Mouse (Mus musculus) heart, embryonic 11.5 days (tissue): ENCODE results near the gene Toe1. TPM values are rescaled to one million over a fixed set of nuclear protein-coding genes. Genes with fewer than 3 reads are reported as not detected.

Source experiments
- ATAC-seq: fragments of 200-750 bp; cut with Nextera tagmentation; replicated peaks from 2 replicates; pipeline ENCODE4 v1.8.0; 2017; ENCODE audit warnings: moderate library complexity; ENCODE audit not compliant: insufficient number of reproducible peaks, low FRiP score, low TSS enrichment
- H3K27ac ChIP-seq: fragments of 300-500 bp; sonication (generic); 2 replicates; pipeline ENCODE4 v1.5.1; 2014; ENCODE audit warnings: mild to moderate bottlenecking, low read depth, low read length
- H3K27me3 ChIP-seq: fragments of 300-500 bp; sonication (generic); 2 replicates; pipeline ENCODE4 v1.6.1; 2014; ENCODE audit warnings: mild to moderate bottlenecking, low read length, mixed read lengths; ENCODE audit not compliant: control insufficient read depth, insufficient read depth
- H3K36me3 ChIP-seq: fragments of 300-500 bp; sonication (generic); 2 replicates; pipeline ENCODE4 v1.6.1; 2014; ENCODE audit warnings: mild to moderate bottlenecking, low read length, moderate library complexity, mixed read lengths; ENCODE audit not compliant: control insufficient read depth, insufficient read depth
- H3K4me1 ChIP-seq: fragments of 300-500 bp; sonication (generic); 2 replicates; pipeline ENCODE4 v1.6.1; 2014; ENCODE audit warnings: low read length; ENCODE audit not compliant: control insufficient read depth, insufficient read depth
- H3K4me2 ChIP-seq: fragments of 300-500 bp; sonication (generic); 2 replicates; pipeline ENCODE4 v1.6.1; 2014; ENCODE audit warnings: mild to moderate bottlenecking, moderate library complexity
- H3K4me3 ChIP-seq: fragments of 300-500 bp; sonication (generic); 2 replicates; pipeline ENCODE4 v1.5.1; 2014; ENCODE audit warnings: low read depth, low read length
- H3K9ac ChIP-seq: fragments of 300-500 bp; sonication (generic); 2 replicates; pipeline ENCODE4 v1.6.1; 2014; ENCODE audit warnings: mild to moderate bottlenecking, low read depth, low read length, moderate library complexity
- H3K9me3 ChIP-seq: fragments of 300-500 bp; sonication (generic); replicated peaks from 2 replicates; pipeline ENCODE4 v1.6.1; 2016; ENCODE audit warnings: low read length; ENCODE audit not compliant: control insufficient read depth
- WGBS: fragments of 180-500 bp; shearing (Covaris S2); extraction: QIAGEN DNeasy Blood & Tissue Kit; methylation state at CpG from one replicate; pipeline ENCODE4 v1.1.7; 2014; ENCODE audit not compliant: insufficient replicate concordance; 5-methylcytosine and 5-hydroxymethylcytosine counted together
- polyA plus RNA-seq: library from polyadenylated mRNA; unstranded; fragments of >200 nt; fragmentation: Nextera tagmentation; extraction: Ambion mirVana; gene quantifications from 2 replicates; pipeline ENCODE4 v1.2.1, GENCODE M21; 2014

Toe1 gene
- polyA plus RNA-seq, 1 experiment from 2014 or later, result 21.5 TPM

DNA sequence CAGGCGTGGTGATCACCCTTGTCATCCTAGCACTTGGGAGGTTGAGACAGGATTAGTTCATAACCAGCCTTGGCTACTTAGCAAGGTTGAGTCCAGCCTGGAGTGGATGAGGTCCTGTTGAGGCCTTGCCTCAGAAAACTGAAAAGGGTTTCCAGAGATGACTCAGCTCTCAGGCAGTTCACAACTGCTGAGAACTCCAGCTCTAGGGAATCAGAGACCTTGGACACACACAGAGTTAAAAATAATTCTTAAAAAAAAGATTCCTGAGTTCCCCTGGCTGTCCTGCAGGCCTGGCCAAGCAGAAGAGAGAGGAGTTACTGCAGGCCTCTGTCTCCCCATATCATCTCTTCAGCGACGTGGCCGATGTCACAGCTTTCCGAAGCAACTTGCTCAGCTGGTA, 7.8 kb upstream of the Toe1 start:
- 81% methylated on average over 5 of the region's 5 CpGs for WGBS
- Histone ChIP-seq H3K27me3 (peaks cover 10% of the 10 kb centered on the region), H3K4me2 (no peak overlapping the region), H3K4me3 (no peak overlapping the region), H3K9me3 (no peaks in the 10 kb centered on the region), H3K9ac (no peak overlapping the region), H3K36me3 (no peaks in the 10 kb centered on the region; the same call in none of the 2 replicates), H3K4me1 (0 out of 2 replicates have a peak, but pooled peaks cover under 1% of the 10 kb centered on the region), H3K27ac (no peak overlapping the region)
- no peak for ATAC-seq

DNA sequence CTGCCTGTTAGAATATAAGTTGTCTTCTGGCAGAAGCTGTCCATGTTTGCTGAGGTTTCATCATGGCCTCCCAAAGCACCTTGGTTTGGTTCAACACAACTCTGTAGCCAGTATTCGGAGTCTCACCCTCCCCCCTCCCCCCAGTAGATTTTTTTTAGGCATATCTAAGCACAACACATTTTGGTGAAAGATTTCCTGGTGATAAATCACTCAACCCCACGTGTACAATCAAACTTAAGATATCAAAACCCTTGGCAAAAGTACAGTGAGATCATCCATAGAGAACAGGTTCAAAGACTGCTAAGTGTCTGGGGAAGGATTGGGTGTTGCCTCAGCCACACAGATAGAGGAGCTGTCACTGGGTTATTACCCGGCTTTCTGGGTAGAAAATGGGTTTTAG, 3.6 kb upstream of the Toe1 start:
- Histone ChIP-seq H3K4me3 (no peak overlapping the region), H3K4me2 (no peak overlapping the region), H3K9ac (no peak overlapping the region), H3K27me3 (no peaks in the 10 kb centered on the region), H3K4me1 (peaks cover 4% of the 10 kb centered on the region; the same call in 1 of the 2 replicates), H3K36me3 (no peaks in the 10 kb centered on the region; the same call in none of the 2 replicates), H3K9me3 (no peaks in the 10 kb centered on the region), H3K27ac (no peak overlapping the region)
- no peak for ATAC-seq
- WGBS, result 63% methylated on average over 3 of the region's 3 CpGs

DNA sequence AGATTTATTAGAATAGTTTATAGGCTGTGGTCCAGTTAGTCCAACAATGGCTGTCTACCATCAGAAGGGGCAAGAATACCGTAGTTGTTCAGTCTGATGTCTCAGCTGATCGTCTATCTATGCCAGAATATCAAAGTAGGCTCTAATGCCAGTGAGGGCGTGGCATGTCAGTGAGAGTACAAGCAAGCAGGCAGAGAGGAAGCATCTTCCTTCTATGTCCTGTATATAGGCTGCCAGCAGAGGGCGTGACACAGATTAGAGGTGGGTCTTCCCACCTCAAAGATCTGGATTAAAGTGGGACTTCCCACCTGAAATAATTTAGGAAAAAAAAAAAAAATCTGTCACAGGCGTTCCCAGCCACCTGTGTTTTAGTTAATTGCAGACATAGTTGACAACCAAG, 7.5 kb downstream of the Toe1 start:
- Histone ChIP-seq H3K4me1 (peaks cover 9% of the 10 kb centered on the region; the same call in 1 of the 2 replicates), H3K4me2 (no peak overlapping the region), H3K27me3 (no peaks in the 10 kb centered on the region), H3K36me3 (peaks cover 9% of the 10 kb centered on the region), H3K9me3 (no peaks in the 10 kb centered on the region), H3K4me3 (no peak overlapping the region), H3K27ac (no peak overlapping the region), H3K9ac (no peak overlapping the region)
- WGBS, result 37% methylated on average over 5 of the region's 5 CpGs
- no peak for ATAC-seq

DNA sequence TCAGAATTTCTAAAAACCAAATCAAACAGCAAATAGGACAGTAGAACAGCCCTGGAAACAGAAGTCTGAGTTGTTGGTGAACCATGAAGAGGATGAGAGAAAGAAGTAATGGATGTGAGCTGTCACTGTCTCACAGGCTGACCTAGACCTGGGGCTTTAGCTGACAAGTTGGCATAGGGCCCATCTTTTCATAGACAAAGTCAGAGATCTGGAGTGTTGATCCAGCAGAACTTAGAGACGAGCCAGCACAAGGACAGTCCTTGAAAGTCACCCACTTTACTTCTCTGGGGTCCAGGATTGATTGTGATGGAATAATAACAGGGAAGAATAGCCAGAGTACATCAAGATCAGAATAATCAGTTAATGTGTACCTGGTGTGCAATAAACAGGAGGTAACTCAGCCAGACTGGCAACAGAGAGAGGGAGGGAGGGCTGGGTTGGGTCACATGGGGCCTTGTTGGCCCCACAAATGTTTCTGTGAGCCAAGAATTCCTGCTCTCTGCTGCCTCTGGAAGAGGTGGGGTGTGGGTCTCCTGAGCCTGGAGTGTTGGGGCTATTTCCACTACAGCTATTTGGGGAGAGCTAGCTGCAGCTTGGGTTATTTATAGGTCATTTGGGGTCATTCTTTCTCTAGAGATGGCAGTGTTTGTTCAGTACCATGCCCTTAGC, 10.9 kb downstream of the Toe1 start:
- ATAC-seq, result 0 out of 2 replicates have a peak, but pooled peaks have one; percentile 31
- Histone ChIP-seq H3K9me3 (no peaks in the 10 kb centered on the region), H3K36me3 (no peaks in the 10 kb centered on the region), H3K4me2 (no peak overlapping the region), H3K4me1 (peaks cover 9% of the 10 kb centered on the region; the same call in 1 of the 2 replicates), H3K27ac (0 out of 2 replicates have a peak overlapping the region, but pooled peaks have one; percentile 51), H3K4me3 (no peak overlapping the region), H3K9ac (no peak overlapping the region), H3K27me3 (no peaks in the 10 kb centered on the region)
- WGBS, result 56% methylated on average over 1 of the region's 1 CpGs

DNA sequence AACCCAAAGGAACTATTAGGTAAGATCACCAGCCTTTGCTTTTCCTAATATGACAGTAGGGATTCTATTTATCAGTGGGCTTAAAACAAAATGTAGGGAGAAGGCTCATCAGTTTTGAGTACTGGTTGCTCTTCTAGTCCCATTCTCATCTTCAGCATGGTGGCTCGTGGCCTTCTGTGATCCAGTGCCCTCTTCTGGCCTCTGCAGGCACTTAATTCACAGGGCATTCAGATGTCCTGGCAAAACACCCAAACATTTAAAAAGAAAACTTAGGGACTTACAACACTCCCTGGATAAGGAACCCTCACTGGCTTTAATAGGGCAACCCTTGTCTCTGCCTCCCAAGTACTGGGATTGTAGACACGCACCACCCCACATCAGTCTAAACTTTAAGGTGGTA, 13.2 kb downstream of the Toe1 start:
- Histone ChIP-seq H3K36me3 (no peaks in the 10 kb centered on the region), H3K4me1 (peaks cover 9% of the 10 kb centered on the region; the same call in 1 of the 2 replicates), H3K9me3 (no peaks in the 10 kb centered on the region), H3K4me3 (no peak overlapping the region), H3K27me3 (no peaks in the 10 kb centered on the region), H3K27ac (no peak overlapping the region), H3K4me2 (no peak overlapping the region), H3K9ac (no peak overlapping the region)
- 76% methylated on average over 2 of the region's 2 CpGs for WGBS
- ATAC-seq, result no peak

DNA sequence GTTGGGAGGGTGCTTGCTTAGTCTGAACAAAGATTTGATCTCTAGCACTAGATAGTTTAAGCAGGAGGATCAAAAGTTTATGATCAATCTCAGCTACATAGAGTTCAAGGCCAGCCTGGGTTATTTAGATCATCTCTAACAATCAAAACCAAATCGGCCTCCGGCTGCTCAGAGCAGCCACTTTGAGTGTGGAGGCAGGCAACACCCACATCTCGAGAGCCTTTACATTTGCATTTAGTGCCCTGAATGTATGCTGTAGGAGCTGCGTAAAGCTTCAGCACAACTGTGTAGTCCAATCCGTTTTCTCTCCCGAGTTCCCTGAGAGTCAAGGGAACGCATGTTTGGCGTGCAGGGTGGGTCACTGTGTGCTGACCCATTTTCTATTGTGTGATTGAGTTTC, 15.0 kb downstream of the Toe1 start:
- peaks cover 9% of the 10 kb centered on the region; the same call in 1 of the 2 replicates for H3K4me1 ChIP-seq
- no peak overlapping the region for H3K4me3 ChIP-seq
- no peak overlapping the region for H3K9ac ChIP-seq
- WGBS, result 80% methylated on average over 8 of the region's 8 CpGs
- H3K4me2 ChIP-seq, result no peak overlapping the region
- no peaks in the 10 kb centered on the region for H3K27me3 ChIP-seq
- no peaks in the 10 kb centered on the region for H3K9me3 ChIP-seq
- H3K36me3 ChIP-seq, result no peaks in the 10 kb centered on the region
- no peak overlapping the region for H3K27ac ChIP-seq
- ATAC-seq, result no peak

DNA sequence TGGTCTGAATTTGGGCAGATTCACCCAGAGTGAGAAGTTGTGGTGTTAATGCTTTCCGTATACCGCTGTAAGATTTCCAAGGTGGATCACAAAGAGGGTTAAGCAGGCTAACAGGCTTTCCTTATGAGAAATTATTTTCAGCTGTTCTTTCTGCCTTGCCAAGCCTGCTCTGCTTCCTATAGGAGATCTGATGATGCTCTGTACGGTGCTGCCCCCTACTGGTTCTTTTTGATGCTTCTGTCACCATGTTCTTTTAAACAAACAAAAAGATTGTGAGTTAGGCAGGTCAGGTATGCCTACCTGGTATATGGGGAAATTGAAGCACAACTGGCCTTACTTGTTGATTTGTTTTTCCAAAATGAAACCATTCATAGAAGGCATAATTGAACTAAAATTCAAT, 18.5 kb downstream of the Toe1 start:
- Histone ChIP-seq H3K27ac (no peak overlapping the region), H3K4me1 (no peaks in the 10 kb centered on the region), H3K9me3 (no peaks in the 10 kb centered on the region), H3K4me2 (no peak overlapping the region), H3K36me3 (no peaks in the 10 kb centered on the region), H3K9ac (no peak overlapping the region), H3K27me3 (no peaks in the 10 kb centered on the region), H3K4me3 (no peak overlapping the region)
- 9% methylated on average over 3 of the region's 3 CpGs for WGBS
- ATAC-seq, result no peak

DNA sequence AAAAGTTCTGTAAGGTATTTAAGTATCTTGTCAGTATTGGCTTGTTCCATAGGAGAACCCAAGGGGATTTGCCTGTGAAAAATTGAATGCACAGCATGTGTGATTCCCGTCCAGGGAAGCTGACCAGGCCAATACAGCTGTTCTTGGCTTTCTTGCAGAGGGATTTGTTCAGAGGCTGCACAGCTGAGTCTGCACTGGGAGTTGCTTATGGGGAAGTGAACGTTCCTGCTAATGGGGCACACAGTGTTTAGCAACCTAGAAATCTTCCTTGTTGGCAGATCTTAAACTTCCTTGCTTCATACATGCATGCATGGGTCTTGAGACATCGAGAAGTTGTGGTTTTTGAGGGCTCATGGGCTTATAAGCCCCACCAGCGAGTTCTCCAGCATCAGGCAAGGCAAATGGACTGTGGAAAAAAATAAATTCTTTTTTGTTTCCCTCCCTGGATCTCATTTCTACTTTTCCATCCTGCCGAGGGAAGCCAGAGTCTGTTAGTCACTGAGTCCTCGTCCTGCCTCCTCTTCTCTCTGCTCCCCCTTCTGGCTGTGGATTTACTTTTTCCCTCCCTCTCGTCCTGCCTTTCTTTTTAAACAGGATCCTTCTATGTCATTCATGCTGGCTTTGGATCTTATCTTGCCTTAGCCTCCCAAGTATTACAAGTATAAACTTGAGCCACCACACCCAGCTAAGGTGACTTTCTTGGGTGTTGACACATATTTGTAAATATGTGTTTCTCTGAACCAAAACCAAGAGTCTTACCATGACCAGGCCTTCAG, 19.3 kb downstream of the Toe1 start:
- Histone ChIP-seq H3K4me2 (no peak overlapping the region), H3K4me1 (no peaks in the 10 kb centered on the region), H3K27ac (no peak overlapping the region), H3K27me3 (no peaks in the 10 kb centered on the region), H3K9ac (no peak overlapping the region), H3K4me3 (no peak overlapping the region), H3K36me3 (no peaks in the 10 kb centered on the region), H3K9me3 (no peaks in the 10 kb centered on the region)
- 45% methylated on average over 7 of the region's 7 CpGs for WGBS
- ATAC-seq, result no peak
